Mouse (Mus musculus) c-Kit-positive CD71-negative TER-119-negative erythroid progenitor cells, embryonic 14.5 days (primary cell): Measurements from ENCODE around the gene Wasf3.
"Not testable (repeated sequence)": the region's sequence is repeated elsewhere in the genome, so short reads cannot be mapped to it uniquely, and the experiment has no call there.

Experiments used
- DNase-seq: peaks from one replicate; pipeline ENCODE4 v3.0.0-alpha.2; 2013; ENCODE audit warnings: low read depth

Wasf3 gene

DNA sequence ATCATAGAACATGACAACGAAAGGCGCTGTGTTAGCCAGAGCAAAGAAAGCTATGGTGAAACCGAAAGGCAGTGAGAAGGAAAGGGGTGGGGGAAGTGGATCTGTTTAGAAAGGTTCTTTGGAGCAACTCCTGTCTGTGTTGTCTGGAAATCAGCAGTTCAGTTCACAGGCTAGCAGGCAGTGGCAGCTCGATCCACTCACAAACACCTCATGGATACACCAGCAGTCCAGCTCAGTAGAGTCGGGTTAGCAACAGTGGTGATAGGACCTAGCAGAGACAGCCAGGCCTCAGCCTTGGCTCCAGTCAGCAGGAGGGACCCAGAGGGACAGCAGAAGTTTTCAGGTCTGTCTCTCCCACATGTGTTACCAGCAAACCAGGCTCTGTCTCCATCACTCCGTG lies 16.2 kb downstream of the Wasf3 start:
- not testable (repeated sequence) for DNase-seq

DNA sequence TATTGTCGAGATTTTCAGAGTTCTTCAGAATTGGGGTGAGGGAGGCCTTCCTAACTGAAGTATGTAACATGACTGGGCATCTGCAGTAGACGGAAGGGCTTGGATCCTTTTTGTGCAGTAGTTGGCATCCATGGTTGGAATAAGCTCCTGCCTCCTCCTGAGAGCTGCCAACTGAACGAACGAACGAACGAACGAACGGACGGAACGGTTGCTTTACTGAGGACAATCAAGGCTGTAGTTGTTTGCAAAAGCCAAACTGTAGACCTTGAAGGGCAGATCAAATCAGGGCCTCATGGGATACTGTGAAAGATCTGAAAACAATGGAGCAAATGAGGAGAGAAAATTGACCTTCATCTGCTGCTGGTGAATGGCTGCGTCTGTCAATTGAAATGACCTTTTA lies 17.5 kb downstream of the Wasf3 start:
- DNase-seq = no peak

GRCm38 (mm10) chr5:146403923-146404322 lies 19.1 kb downstream of the Wasf3 start:
- no peak for DNase-seq

- no peak for DNase-seq
Measured at GRCm38 (mm10) chr5:146406133-146406532, 21.3 kb downstream of the Wasf3 start.

DNA sequence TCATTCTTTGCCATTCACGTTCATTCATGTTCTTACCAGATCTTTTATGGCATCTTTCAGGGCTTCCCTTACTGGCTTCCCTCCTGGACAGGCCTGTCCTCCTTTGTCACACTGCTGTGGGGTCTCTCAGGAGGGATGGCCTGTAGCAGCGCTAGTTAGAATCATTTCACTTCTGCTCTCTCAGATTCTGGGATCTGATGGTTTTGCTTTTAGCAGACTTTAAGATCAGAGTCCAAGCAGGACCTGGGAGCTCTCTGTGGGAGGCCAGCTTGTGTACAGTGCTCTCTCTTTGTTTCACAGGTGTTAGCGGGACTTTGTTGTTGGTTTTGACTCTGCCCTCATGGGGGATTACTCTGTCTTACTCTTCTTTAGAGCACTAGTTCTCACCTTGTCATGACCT lies 23.0 kb downstream of the Wasf3 start:
- no peak for DNase-seq

DNA sequence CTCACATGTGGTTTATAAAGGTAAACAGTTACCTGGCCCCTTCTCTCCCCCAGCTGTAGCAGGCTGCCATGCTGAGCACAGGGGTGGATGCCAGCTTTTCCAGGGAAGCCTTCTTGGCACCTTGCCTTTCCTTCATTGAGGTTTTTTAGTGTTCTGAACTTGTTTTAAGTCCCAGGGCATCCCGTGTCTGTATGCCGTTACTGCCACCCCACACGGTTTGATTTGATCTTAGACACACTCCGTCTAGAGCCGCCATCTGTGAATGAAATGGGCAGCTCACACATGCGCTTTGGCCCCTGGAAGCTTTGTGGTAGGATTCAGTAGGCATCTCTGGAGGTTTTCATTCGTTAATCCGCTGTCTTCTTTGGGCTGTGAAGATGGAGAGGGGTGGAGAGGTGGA lies 23.8 kb downstream of the Wasf3 start:
- DNase-seq = no peak

DNA sequence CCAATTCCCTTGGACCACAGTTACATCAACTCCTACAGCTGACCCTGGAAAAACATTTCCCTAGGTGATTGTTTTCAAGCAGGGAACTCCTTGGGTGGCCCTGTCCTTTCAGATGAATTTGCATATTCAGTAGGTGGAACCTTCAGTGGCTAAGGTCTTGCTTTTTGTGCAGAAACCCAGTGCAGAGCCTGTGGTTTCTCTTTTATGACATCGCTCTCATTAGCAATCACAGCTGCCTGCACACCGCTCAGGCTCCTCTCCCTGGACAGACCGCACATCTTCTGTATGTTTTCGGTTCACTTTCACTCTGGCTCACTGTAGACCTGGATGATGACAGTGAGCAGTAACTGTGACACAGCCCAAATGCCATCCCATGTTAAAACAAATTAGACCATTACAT lies 26.0 kb downstream of the Wasf3 start:
- DNase-seq = no peak

GRCm38 (mm10) chr5:146412743-146413430 lies 28.1 kb downstream of the Wasf3 start:
- DNase-seq = no peak

DNA sequence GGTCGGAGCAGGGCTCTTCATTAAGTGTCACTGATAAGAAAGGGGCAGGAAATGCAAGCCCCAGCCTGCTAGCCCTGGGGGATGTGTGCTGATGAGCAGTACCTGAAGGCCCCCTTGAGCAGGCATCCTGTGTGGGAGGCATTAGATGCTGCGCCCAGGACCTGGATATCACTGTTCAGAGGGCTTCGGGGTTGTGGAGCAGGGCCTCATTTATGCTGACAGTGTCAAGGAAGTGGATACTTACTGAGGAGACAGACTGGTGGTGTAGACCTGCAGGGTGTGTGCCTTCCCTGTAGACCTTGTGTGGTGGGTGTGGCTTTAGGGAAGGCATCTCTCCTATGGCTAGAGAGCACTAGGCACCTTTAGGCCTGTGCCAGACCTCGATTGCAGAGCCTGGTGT lies 29.8 kb downstream of the Wasf3 start:
- no peak for DNase-seq

GRCm38 (mm10) chr5:146415218-146415617 lies 30.4 kb downstream of the Wasf3 start:
- DNase-seq = no peak

DNA sequence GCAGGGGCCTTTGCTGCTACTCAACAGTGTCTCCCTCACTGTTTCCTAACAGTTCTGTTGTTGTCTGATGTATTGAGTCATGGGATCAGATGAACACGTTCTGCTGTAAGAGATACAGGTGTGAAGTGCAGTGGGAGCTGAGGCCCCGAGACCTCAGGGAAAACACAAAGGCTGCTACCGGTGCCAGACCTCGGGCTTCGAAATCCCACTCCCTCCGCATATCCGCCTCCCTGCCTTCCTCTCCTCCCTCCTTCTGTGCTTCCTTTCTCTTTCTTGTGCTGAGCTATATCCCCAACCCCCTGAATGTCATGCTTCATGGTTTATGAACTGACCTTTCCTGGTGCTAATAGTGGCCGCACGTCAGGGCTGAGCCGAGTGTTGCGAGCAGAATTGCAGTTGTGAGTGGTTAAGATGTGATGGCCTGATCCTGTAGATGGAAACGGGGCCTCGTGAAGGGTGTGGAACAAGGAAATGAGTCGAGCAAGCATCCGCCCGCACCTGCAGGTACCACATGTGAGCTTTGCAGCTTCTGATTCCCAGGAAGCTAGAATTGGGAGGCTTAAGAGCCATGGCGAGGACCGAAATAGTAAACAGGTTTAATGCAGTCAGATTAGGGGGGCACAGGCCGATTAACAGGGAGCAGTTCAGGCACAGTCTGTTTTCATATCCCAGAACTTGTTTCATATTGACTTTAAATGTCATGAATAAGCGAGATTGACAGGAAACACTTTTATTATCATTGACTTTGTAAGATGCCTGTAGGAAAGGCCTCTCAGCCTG lies 31.7 kb downstream of the Wasf3 start:
- no peak for DNase-seq

DNA sequence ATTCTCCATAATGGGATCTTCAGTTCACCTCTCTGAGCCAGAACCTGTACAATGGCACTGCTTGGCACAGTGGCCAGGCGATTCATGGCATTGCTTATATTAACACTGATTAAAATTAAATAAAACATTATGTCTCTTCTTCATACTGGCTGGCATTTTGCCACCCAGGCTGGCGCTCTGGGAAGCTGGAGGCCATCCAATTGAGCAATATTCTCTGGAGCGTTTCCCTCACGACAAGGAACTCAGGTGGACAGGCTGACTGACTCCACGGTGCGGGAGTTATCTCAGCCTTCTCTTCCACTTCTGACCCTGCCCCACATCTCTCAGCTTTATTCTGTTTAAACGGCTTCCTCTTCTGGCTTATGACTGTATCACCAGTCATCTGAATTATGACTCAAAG lies 33.3 kb downstream of the Wasf3 start:
- DNase-seq = no peak

DNA sequence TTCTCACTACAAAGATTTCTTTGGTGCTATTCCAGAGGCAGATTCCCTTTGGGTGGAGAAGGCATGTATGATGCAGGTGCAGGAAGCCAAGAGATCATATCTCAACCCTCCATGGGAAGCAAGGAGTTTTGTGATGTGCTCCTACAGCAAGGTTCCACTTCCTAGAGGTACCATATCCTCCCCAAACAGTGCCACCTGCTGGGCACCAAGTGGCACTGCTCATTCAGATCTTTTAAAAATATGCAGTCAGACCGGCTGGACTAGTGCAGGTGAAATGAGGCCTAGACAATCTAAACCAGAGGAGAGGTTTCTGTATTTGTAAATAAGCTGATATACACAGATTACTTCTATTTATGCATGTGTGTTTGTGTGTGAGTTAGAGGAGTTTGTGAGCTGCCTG lies 35.3 kb downstream of the Wasf3 start:
- no peak for DNase-seq

DNA sequence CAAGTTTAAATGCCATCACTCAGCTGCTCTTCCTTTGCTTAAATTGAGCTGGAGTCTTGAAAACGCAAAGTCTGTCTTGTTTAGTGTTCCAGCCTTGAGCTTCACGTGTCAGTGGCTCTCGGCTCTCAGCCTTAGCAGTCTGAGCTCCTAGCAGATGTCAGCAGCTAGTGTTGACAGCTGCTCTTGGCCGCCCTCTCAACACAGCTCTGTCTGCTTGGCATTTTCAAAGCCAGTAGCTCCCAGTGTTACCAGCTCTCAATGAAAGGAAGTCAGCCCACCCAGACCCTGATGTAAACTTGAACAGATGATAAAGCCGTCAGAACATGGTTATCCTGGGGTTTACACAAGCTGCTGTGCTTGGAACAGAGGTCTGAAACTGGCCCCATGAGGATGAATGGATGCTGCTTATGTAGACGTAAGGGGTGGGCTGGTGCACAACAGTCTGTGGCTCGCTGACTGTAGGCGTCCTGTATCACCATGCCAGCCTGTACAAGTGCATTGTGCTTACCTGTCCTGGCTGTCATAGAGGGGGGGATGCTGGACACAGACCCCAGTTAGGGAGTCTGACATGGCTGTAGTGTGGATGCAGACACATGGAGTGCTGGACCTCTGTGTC lies 40.0 kb downstream of the Wasf3 start:
- DNase-seq = no peak

DNA sequence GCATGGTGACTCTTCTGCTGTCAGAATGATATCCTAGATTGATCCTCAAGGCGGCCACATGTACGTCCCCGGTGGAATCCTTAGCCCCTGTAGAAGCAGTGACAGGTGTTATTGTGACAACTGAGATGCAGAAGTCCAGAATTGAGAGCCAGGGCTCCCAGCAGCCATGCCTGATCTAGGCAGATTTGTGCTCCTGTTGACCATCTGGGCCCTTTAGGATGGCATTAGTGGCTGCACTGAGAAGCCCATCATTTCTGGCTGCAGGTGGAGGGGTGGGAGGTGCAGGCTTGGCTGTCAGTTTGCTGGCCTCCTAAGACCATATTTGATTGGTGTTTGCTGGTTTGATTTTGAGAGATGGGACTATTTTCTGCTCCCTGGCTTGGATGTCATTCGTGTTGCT lies 40.9 kb downstream of the Wasf3 start:
- no peak for DNase-seq

DNA sequence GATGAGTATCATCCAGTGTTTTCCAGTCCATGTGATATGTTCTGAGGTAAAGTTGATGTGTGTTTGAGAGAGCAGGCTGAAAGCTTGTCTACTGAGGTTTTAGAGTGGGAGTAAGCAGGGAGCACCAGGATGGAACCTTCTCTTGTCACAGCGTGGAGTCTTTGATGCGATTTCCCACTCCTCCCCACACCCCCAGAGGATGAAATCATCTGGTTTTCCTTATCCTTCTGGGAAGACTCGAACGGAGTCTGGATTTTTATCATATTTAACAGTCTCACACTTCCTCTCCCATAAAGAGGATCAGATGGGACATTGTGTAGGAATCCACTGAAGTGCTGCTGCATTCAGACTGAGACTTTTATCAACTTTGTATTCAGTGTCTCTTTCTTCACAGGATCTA lies 43.3 kb downstream of the Wasf3 start:
- no peak for DNase-seq

- DNase-seq = no peak
Measured at GRCm38 (mm10) chr5:146431821-146432220, 47.0 kb downstream of the Wasf3 start.

- DNase-seq = no peak
Measured at GRCm38 (mm10) chr5:146432476-146432875, 47.7 kb downstream of the Wasf3 start.

- no peak for DNase-seq
Measured at GRCm38 (mm10) chr5:146435316-146435715, 50.5 kb downstream of the Wasf3 start.

- no peak for DNase-seq
Measured at GRCm38 (mm10) chr5:146436796-146437195, 52.0 kb downstream of the Wasf3 start.

DNA sequence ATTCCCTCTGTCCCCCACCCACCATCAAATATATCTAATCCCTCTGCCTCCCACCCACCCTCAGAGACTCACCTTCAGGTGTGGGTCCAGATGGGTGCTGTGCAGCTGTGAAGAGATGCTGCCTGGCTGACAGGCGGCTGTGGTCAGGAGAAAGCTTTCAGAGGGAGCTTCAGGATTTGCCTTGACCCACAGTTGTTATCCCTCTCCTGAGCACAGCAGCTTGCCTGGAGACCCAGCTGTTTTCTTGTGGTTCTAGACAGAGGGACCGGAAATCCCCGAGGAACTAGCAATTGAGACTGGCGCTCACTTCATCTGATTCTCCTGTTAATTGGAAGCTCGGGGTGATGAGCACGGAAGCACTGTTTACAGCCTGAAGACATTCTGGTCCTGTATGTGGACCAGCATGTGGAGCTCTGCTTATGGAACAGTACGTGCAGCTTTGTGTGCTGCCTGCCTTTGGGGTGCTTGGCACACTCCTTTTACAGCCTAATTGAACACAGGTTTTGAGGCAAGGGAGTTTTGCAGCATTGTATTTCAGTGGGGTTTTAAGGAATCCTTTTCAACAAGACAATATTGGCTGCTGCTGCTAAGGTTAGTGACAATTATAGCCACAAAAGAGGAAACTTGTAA lies 54.5 kb downstream of the Wasf3 start:
- DNase-seq = no peak

- DNase-seq = no peak
Measured at GRCm38 (mm10) chr5:146440273-146440672, 55.5 kb downstream of the Wasf3 start.

- DNase-seq = no peak
Measured at GRCm38 (mm10) chr5:146442767-146443166, 58.0 kb downstream of the Wasf3 start.
